Mouse (Mus musculus) limb, embryonic 13.5 days (tissue): Measurements from ENCODE around the gene Ddx43. TPM values are rescaled to one million over a fixed set of nuclear protein-coding genes. Genes with fewer than 3 reads are reported as not detected.

Experiments used
- ATAC-seq: fragments of 200-750 bp; cut with Nextera tagmentation; 2 replicates; pipeline ENCODE4 v1.8.0; 2017; ENCODE audit warnings: low read depth, moderate number of reproducible peaks, moderate TSS enrichment; ENCODE audit not compliant: low FRiP score
- H3K27ac ChIP-seq: fragments of 300-500 bp; sonication (generic); 2 replicates; pipeline ENCODE4 v1.5.1; 2015; ENCODE audit warnings: inconsistent platforms, mild to moderate bottlenecking, moderate library complexity
- H3K27me3 ChIP-seq: fragments of 300-500 bp; sonication (generic); 2 replicates; pipeline ENCODE4 v1.6.1; 2015; ENCODE audit warnings: mild to moderate bottlenecking, inconsistent platforms
- H3K36me3 ChIP-seq: fragments of 300-500 bp; sonication (generic); 2 replicates; pipeline ENCODE4 v1.6.1; 2015; ENCODE audit warnings: inconsistent platforms, mild to moderate bottlenecking, moderate library complexity
- H3K4me1 ChIP-seq: fragments of 300-500 bp; sonication (generic); 2 replicates; pipeline ENCODE4 v1.6.1; 2015; ENCODE audit warnings: inconsistent platforms
- H3K4me2 ChIP-seq: fragments of 300-500 bp; sonication (generic); replicated peaks from 2 replicates; pipeline ENCODE4 v1.6.1; 2015; ENCODE audit warnings: inconsistent platforms, mild to moderate bottlenecking, moderate library complexity
- H3K4me3 ChIP-seq: fragments of 300-500 bp; sonication (generic); 2 replicates; pipeline ENCODE4 v1.5.1; 2015; ENCODE audit warnings: moderate library complexity, mild to moderate bottlenecking, inconsistent platforms
- H3K9ac ChIP-seq: fragments of 300-500 bp; sonication (generic); 2 replicates; pipeline ENCODE4 v1.6.1; 2015; ENCODE audit warnings: mild to moderate bottlenecking, inconsistent platforms
- H3K9me3 ChIP-seq: fragments of 300-500 bp; sonication (generic); 2 replicates; pipeline ENCODE4 v1.6.1; 2016; ENCODE audit warnings: inconsistent platforms
- WGBS: fragments of 180-500 bp; shearing (Covaris S2); methylation state at CpG from one replicate; pipeline ENCODE4 v1.1.7; 2015; 5-methylcytosine and 5-hydroxymethylcytosine counted together
- polyA plus RNA-seq: library from polyadenylated mRNA; unstranded; fragments of >200 nt; fragmentation: Nextera tagmentation; extraction: Ambion mirVana; gene quantifications from 2 replicates; pipeline ENCODE4 v1.2.1, GENCODE M21; 2015

Gene Ddx43
- polyA plus RNA-seq, 1 experiment from 2014 or later = 0.46 TPM

DNA sequence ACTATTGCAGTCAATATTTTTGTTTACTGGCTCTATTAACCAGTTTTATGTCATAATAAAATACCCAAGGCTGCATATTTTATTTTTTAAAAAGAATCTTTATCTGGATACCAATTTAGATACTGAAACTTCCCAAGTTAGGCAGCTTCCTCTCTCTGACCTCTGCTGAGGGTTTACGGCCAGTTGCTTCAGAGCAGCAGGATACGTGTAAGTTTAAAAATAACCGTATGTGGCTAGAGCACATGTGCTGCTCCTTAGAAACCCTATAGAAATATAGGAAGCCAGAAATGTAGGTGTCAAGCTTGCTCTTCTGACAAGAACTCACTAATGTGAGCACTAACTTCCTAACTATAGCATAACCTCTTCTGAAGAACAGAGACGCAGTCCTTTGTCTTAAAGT, 67.8 kb downstream of the Ddx43 start:
- Histone ChIP-seq H3K9ac (no peak overlapping the region), H3K9me3 (no peaks in the 10 kb centered on the region), H3K4me2 (no peak overlapping the region), H3K4me1 (no peaks in the 10 kb centered on the region), H3K27me3 (no peaks in the 10 kb centered on the region), H3K27ac (no peak overlapping the region), H3K36me3 (peaks cover 82% of the 10 kb centered on the region), H3K4me3 (no peak overlapping the region)
- WGBS = 84% methylated on average over 4 of the region's 4 CpGs
- ATAC-seq = no peak

DNA sequence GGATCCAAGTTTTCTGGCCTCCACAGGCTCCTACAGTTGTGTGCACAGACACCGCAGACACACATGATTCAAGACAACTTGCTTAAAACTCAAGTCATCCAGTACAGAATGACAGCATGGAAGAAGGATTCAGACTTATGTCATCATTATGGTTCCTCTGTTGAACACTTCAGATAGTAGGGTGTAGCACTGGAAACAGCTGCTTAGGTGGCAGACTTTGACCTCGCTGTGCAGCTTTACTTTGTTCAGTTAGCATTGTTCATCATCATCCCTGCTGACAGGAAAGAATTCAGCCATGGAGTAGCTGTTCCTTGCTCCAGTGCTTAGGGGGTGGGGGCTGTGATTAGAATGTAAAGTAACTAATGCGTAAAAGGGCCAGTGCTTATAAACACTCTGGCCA, 70.1 kb downstream of the Ddx43 start:
- Histone ChIP-seq H3K27me3 (no peaks in the 10 kb centered on the region), H3K4me3 (no peak overlapping the region), H3K36me3 (peaks cover 86% of the 10 kb centered on the region), H3K9ac (no peak overlapping the region), H3K4me1 (no peaks in the 10 kb centered on the region), H3K27ac (no peak overlapping the region), H3K4me2 (no peak overlapping the region), H3K9me3 (no peaks in the 10 kb centered on the region)
- WGBS = 93% methylated on average over 3 of the region's 3 CpGs
- no peak for ATAC-seq

Other genes with a start within 250 kb of the Ddx43 start
- 105 and 113 TPM in 2 replicates for gene Gsta4, start 213.0 kb upstream of the Ddx43 start, polyA plus RNA-seq
- not detected in 2 replicates for gene Gsta1, start 165.1 kb upstream of the Ddx43 start, polyA plus RNA-seq
- not detected in 2 replicates for gene Gm3776, start 138.6 kb upstream of the Ddx43 start, polyA plus RNA-seq
- gene Gm10639, start 105.9 kb upstream of the Ddx43 start, polyA plus RNA-seq = not detected in 2 replicates
- not detected in 2 replicates for gene Omt2a, start 81.0 kb upstream of the Ddx43 start, polyA plus RNA-seq
- gene Omt2b, start 68.2 kb upstream of the Ddx43 start, polyA plus RNA-seq = not detected in 2 replicates
- 0.46 and 0.55 TPM in 2 replicates for gene Gsta2, start 40.0 kb upstream of the Ddx43 start, polyA plus RNA-seq
- 0.33 and 0.50 TPM in 2 replicates for gene Dppa5a, start 27.6 kb upstream of the Ddx43 start, polyA plus RNA-seq
- 3.8 TPM in 2 replicates for gene Ooep, start 17.1 kb upstream of the Ddx43 start, polyA plus RNA-seq
- gene Cgas, start 47.5 kb downstream of the Ddx43 start, polyA plus RNA-seq = 2.5 and 2.6 TPM in 2 replicates
- gene Mto1, start 52.4 kb downstream of the Ddx43 start, polyA plus RNA-seq = 21.1 and 23.6 TPM in 2 replicates
- 0.27 and 0.28 TPM in 2 replicates for gene Gm17324, start 53.0 kb downstream of the Ddx43 start, polyA plus RNA-seq
- 5,052 and 5,054 TPM in 2 replicates for gene Eef1a1, start 93.4 kb downstream of the Ddx43 start, polyA plus RNA-seq
- gene Slc17a5, start 192.3 kb downstream of the Ddx43 start, polyA plus RNA-seq = 17.5 and 20.3 TPM in 2 replicates
- gene Cd109, start 219.8 kb downstream of the Ddx43 start, polyA plus RNA-seq = 6.0 and 6.8 TPM in 2 replicates